ENCODE assay signal across 9 mouse cellular contexts in the genomic region with DNA sequence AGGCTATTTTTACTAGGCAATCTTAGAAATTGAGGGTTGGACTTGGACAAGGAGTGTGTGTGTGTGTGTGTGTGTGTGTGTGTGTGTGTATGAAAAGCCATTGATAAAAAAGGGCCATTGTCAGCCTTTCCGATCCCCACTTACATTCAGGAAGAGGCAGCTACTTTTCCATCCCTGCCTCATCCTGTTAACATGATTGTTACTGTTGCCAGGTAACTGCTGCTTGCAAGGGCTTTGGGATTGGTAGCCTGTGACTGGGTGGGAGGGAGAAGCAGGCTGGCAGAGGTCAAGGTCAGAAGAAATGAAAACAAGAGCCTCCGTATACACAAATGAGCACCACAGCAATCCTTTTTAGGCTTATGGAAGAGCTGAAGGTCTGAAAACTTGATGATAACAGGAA. TPM values are rescaled to one million over a fixed set of nuclear protein-coding genes. Genes with fewer than 3 reads are reported as not detected.
A peak's percentile ranks its signal among the peaks of the same experiment; 100 is the strongest.
DNase-seq lines count a peak whose midpoint lies in the region; ATAC-seq lines count a peak whose summit lies in the region.
"Had no signal": no experiment of that assay in that cellular context is flagged by ENCODE, and none has a peak within 500 bp of the region (broad histone marks: within the 10 kb centered on the region; RNA-seq: fewer than 3 reads in every experiment).

No protein-coding gene starts in this region.

- H3K4me3 ChIP-seq in embryonic facial prominence, embryonic 12.5 days: no peak overlapping the region
- no peak overlapping the region for H3K4me3 ChIP-seq in intestine, embryonic 16.5 days (ENCODE audit: low read length)

- H3K9me3 ChIP-seq in embryonic facial prominence, embryonic 12.5 days: no peaks in the 10 kb centered on the region
- H3K9me3 ChIP-seq in intestine, embryonic 16.5 days (ENCODE audit: control insufficient read depth, low read length): no peaks in the 10 kb centered on the region

- no peak overlapping the region for H3K9ac ChIP-seq in embryonic facial prominence, embryonic 12.5 days
- H3K9ac ChIP-seq in intestine, embryonic 16.5 days (ENCODE audit: low read depth, low read length): no peak overlapping the region
- H3K9ac ChIP-seq: liver, embryonic 14.5 days had no signal

- peak; percentile 28; the same call in 1 of the 2 replicates for ATAC-seq in embryonic facial prominence, embryonic 12.5 days (ENCODE audit: insufficient number of reproducible peaks, insufficient read depth, low FRiP score, low TSS enrichment)
- no peak for ATAC-seq in intestine, embryonic 16.5 days
- no peak for ATAC-seq in granulocyte monocyte progenitor cell, adult 5-6 weeks (replicated peaks; ENCODE audit: poor library complexity, severe bottlenecking)

- 12% methylated on average over 2 of the region's 2 CpGs for WGBS in embryonic facial prominence, embryonic 12.5 days
- 21% methylated on average over 2 of the region's 2 CpGs for WGBS in intestine, embryonic 16.5 days

- no peaks in the 10 kb centered on the region for H3K36me3 ChIP-seq in embryonic facial prominence, embryonic 12.5 days
- H3K36me3 ChIP-seq in intestine, embryonic 16.5 days (ENCODE audit: control insufficient read depth, insufficient read depth, low read length): no peaks in the 10 kb centered on the region

- no peak overlapping the region for H3K27ac ChIP-seq in embryonic facial prominence, embryonic 12.5 days
- no peak overlapping the region for H3K27ac ChIP-seq in intestine, embryonic 16.5 days (ENCODE audit: low read length)
- H3K27ac ChIP-seq: liver, embryonic 14.5 days had no signal

- peak; percentile 7 for DNase-seq in gastrocnemius, postnatal 10 days
- no peak for DNase-seq in gastrocnemius, adult 18-20 months (ENCODE audit: low spot score)
- DNase-seq in heart, postnatal 4 days: peak; percentile 62
- peak; percentile 50 for DNase-seq in lung, postnatal 14 days
- no peak for DNase-seq in frontal cortex, postnatal 14 days (ENCODE audit: low spot score in 2 of 2)

- no peaks in the 10 kb centered on the region for H3K4me1 ChIP-seq in embryonic facial prominence, embryonic 12.5 days
- no peaks in the 10 kb centered on the region for H3K4me1 ChIP-seq in intestine, embryonic 16.5 days (ENCODE audit: control insufficient read depth, insufficient read depth, low read length)

- H3K27me3 ChIP-seq in embryonic facial prominence, embryonic 12.5 days: no peaks in the 10 kb centered on the region
- H3K27me3 ChIP-seq in intestine, embryonic 16.5 days (replicated peaks; ENCODE audit: control insufficient read depth, insufficient read depth, low read length): no peaks in the 10 kb centered on the region

- H3K4me2 ChIP-seq in embryonic facial prominence, embryonic 12.5 days (replicated peaks): no peak overlapping the region
- no peak overlapping the region for H3K4me2 ChIP-seq in intestine, embryonic 16.5 days (ENCODE audit: low read depth, low read length)

RNA-seq across cellular contexts. Expression of a gene that starts 48.9 kb away (rescaled TPM):
- 1 to 10 TPM; 2.9 to 3.3 TPM for total RNA-seq in gastrocnemius, postnatal 10 days (2021)
- total RNA-seq in gastrocnemius, adult 18-20 months (2021): 1 to 10 TPM; 2.2 to 2.4 TPM
- 7.9 and 9.4 TPM in 2 replicates for polyA plus RNA-seq in embryonic facial prominence, embryonic 12.5 days (2016; fragmentation: Nextera tagmentation; extraction: Ambion mirVana)
- 1 to 10 TPM; 2.5 to 3.9 TPM for total RNA-seq in heart, postnatal 4 days (2021)
- polyA plus RNA-seq in intestine, embryonic 16.5 days (2015; fragmentation: Nextera tagmentation; extraction: Ambion mirVana): 174 and 289 TPM in 2 replicates
- 20.9 and 29.3 TPM in 2 replicates for total RNA-seq in granulocyte monocyte progenitor cell, adult 5-6 weeks (2014; fragmentation: Nextera tagmentation)
- total RNA-seq in granulocyte monocyte progenitor cell, adult 5-6 weeks (2017): 13.4 and 19.9 TPM in 2 replicates

RNA-seq across cellular contexts. Expression of a gene that starts 54.1 kb away (rescaled TPM):
- 1 to 10 TPM in 1 of 2 experiments, under 1 TPM in 1; 0.99 to 1.2 TPM for total RNA-seq in gastrocnemius, postnatal 10 days (2021)
- total RNA-seq in gastrocnemius, adult 18-20 months (2021): not detected
- polyA plus RNA-seq in embryonic facial prominence, embryonic 12.5 days (2016; fragmentation: Nextera tagmentation; extraction: Ambion mirVana): 2.3 and 2.9 TPM in 2 replicates
- under 1 TPM in 1 of 2 experiments, not detected in 1; 0.09 TPM for total RNA-seq in heart, postnatal 4 days (2021)
- 0.09 and 0.22 TPM in 2 replicates for polyA plus RNA-seq in intestine, embryonic 16.5 days (2015; fragmentation: Nextera tagmentation; extraction: Ambion mirVana)
- total RNA-seq in granulocyte monocyte progenitor cell, adult 5-6 weeks (2014; fragmentation: Nextera tagmentation): 0.34 and 4.6 TPM in 2 replicates
- total RNA-seq in granulocyte monocyte progenitor cell, adult 5-6 weeks (2017): 0.47 and 1.3 TPM in 2 replicates

Comparison
In these comparisons a context has a peak if more than half of its experiments do, and no peak if none do; other contexts are left out.
1. DNase-seq: peak in gastrocnemius, postnatal 10 days (single experiment), heart, postnatal 4 days (single experiment) and lung, postnatal 14 days (single experiment); none in gastrocnemius, adult 18-20 months (single experiment) and frontal cortex, postnatal 14 days (0 of 2).